Mouse (Mus musculus) midbrain, embryonic 15.5 days (tissue): ENCODE results near the gene Cfap298. TPM values are rescaled to one million over a fixed set of nuclear protein-coding genes. Genes with fewer than 3 reads are reported as not detected.

ENCODE experiments used
- ATAC-seq: fragments of 200-750 bp; cut with Nextera tagmentation; replicated peaks from 2 replicates; pipeline ENCODE4 v1.8.0; 2017; ENCODE audit warnings: moderate TSS enrichment
- H3K27ac ChIP-seq: fragments of 300-500 bp; sonication (generic); 2 replicates; pipeline ENCODE4 v1.5.1; 2015; ENCODE audit warnings: mild to moderate bottlenecking, inconsistent platforms
- H3K27me3 ChIP-seq: fragments of 300-500 bp; sonication (generic); replicated peaks from 2 replicates; pipeline ENCODE4 v1.6.1; 2015; ENCODE audit warnings: inconsistent platforms
- H3K36me3 ChIP-seq: fragments of 300-500 bp; sonication (generic); replicated peaks from 2 replicates; pipeline ENCODE4 v1.6.1; 2015; ENCODE audit warnings: inconsistent platforms
- H3K4me1 ChIP-seq: fragments of 300-500 bp; sonication (generic); 2 replicates; pipeline ENCODE4 v1.6.1; 2015; ENCODE audit warnings: inconsistent platforms
- H3K4me2 ChIP-seq: fragments of 300-500 bp; sonication (generic); 2 replicates; pipeline ENCODE4 v1.6.1; 2015; ENCODE audit warnings: inconsistent platforms, mild to moderate bottlenecking, moderate library complexity
- H3K4me3 ChIP-seq: fragments of 300-500 bp; sonication (generic); 2 replicates; pipeline ENCODE4 v1.5.1; 2015; ENCODE audit warnings: mild to moderate bottlenecking, inconsistent platforms
- H3K9ac ChIP-seq: fragments of 300-500 bp; sonication (generic); 2 replicates; pipeline ENCODE4 v1.6.1; 2015; ENCODE audit warnings: mild to moderate bottlenecking, inconsistent platforms
- H3K9me3 ChIP-seq: fragments of 300-500 bp; sonication (generic); 2 replicates; pipeline ENCODE4 v1.6.1; 2016; ENCODE audit warnings: inconsistent platforms
- WGBS: fragments of 180-500 bp; shearing (Covaris S2); methylation state at CpG from one replicate; pipeline ENCODE4 v1.1.7; 2015; ENCODE audit warnings: mixed read lengths; 5-methylcytosine and 5-hydroxymethylcytosine counted together
- polyA plus RNA-seq: library from polyadenylated mRNA; unstranded; fragments of >200 nt; fragmentation: Nextera tagmentation; extraction: Ambion mirVana; gene quantifications from 2 replicates; pipeline ENCODE4 v1.2.1, GENCODE M21; 2015

Cfap298 gene
- polyA plus RNA-seq, 1 experiment from 2014 or later: 53.9 TPM

DNA sequence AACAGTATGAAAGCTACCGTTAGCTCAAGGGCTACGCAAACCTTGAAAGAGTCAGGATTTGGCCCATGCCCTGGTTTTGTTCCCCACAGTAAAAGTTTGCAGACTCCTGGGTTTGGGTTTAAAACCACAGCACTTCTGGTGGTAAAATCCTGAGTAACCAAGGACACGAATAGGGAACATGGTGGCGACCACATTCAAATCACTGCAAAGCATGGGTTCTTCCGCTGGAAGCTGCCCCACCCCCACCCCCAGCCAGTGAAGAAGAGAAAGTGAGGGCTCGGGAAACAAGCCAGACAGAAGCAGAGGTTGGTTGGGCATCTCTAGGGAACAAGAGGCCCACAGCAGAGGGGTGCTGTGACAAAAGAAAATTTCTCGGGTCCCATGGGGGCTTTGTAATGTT lies 27.7 kb downstream of the Cfap298 start:
- 75% methylated on average over 7 of the region's 7 CpGs for WGBS
- Histone ChIP-seq H3K4me2 (no peak overlapping the region), H3K9me3 (no peaks in the 10 kb centered on the region), H3K27me3 (no peaks in the 10 kb centered on the region), H3K9ac (no peak overlapping the region), H3K4me3 (no peak overlapping the region), H3K27ac (no peak overlapping the region), H3K4me1 (no peaks in the 10 kb centered on the region), H3K36me3 (no peaks in the 10 kb centered on the region)
- no peak for ATAC-seq

DNA sequence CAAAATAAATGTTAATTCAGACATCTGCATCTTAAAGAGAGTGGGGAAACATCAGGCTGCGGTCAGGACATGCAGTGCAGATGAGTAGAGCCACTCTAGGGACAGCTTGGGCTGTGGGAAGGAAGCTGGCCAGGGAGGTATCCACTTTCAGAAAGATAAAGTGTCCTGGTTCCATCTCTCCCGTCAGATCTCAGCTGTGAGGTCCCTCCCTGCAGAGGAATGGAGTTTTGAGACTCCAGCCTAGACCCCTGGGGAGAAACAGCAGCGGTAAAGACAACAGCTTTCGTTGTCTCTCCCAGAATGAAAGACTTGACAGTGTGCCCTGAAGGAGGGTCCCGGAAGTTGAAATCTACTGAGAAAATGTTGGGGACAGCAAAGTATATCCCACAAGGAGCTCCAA lies 31.6 kb downstream of the Cfap298 start:
- Histone ChIP-seq H3K4me1 (no peaks in the 10 kb centered on the region), H3K9ac (no peak overlapping the region), H3K4me2 (no peak overlapping the region), H3K9me3 (no peaks in the 10 kb centered on the region), H3K27me3 (no peaks in the 10 kb centered on the region), H3K27ac (no peak overlapping the region), H3K36me3 (no peaks in the 10 kb centered on the region), H3K4me3 (no peak overlapping the region)
- ATAC-seq: no peak
- WGBS: 30% methylated on average over 5 of the region's 5 CpGs

GRCm38 (mm10) chr16:90901364-90901763 lies 33.5 kb downstream of the Cfap298 start:
- Histone ChIP-seq H3K27ac (no peak overlapping the region), H3K4me2 (no peak overlapping the region), H3K36me3 (no peaks in the 10 kb centered on the region), H3K4me3 (no peak overlapping the region), H3K9ac (no peak overlapping the region), H3K9me3 (no peaks in the 10 kb centered on the region), H3K4me1 (no peaks in the 10 kb centered on the region), H3K27me3 (no peaks in the 10 kb centered on the region)
- WGBS: 77% methylated on average over 4 of the region's 4 CpGs
- no peak for ATAC-seq

DNA sequence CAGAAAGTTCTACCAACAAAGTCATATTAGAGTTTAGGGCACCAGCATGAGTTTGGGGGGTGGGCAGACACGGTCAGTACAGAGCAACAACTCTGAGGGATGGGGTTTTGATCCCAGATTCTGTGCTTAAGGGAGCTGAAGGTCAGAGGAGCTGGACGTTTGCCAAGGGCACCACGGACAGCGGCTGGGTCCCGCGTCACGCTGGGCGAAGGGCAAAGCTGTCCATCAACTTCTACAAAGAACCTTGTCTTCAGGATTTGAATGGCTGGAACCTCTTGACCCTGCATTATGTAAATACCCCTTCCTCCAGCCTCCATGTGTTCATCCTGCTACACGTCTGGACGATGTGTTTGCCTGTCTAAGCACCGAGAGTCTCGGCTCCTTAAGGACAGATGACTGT lies 35.4 kb downstream of the Cfap298 start:
- no peaks in the 10 kb centered on the region for H3K4me1 ChIP-seq
- H3K4me2 ChIP-seq: no peak overlapping the region
- H3K36me3 ChIP-seq: no peaks in the 10 kb centered on the region
- no peak overlapping the region for H3K4me3 ChIP-seq
- H3K27me3 ChIP-seq: no peaks in the 10 kb centered on the region
- ATAC-seq: no peak
- H3K9ac ChIP-seq: no peak overlapping the region
- H3K9me3 ChIP-seq: no peaks in the 10 kb centered on the region
- WGBS: 42% methylated on average over 12 of the region's 12 CpGs
- H3K27ac ChIP-seq: no peak overlapping the region

GRCm38 (mm10) chr16:90897651-90898050 lies 37.3 kb downstream of the Cfap298 start:
- Histone ChIP-seq H3K36me3 (no peaks in the 10 kb centered on the region), H3K27ac (no peak overlapping the region), H3K9ac (no peak overlapping the region), H3K4me1 (no peaks in the 10 kb centered on the region), H3K9me3 (no peaks in the 10 kb centered on the region), H3K4me3 (no peak overlapping the region), H3K27me3 (no peaks in the 10 kb centered on the region), H3K4me2 (no peak overlapping the region)
- no peak for ATAC-seq
- WGBS: 84% methylated on average over 3 of the region's 3 CpGs

- H3K9ac ChIP-seq: no peak overlapping the region
- no peak overlapping the region for H3K4me2 ChIP-seq
- H3K4me1 ChIP-seq: 0 out of 2 replicates have a peak, but pooled peaks cover 4% of the 10 kb centered on the region
- no peaks in the 10 kb centered on the region for H3K9me3 ChIP-seq
- whole genome bisulfite sequencing: 64% methylated on average over 9 of the region's 9 CpGs
- H3K36me3 ChIP-seq: no peaks in the 10 kb centered on the region
- no peaks in the 10 kb centered on the region for H3K27me3 ChIP-seq
- H3K4me3 ChIP-seq: no peak overlapping the region
- H3K27ac ChIP-seq: no peak overlapping the region
- no peak for ATAC-seq
These were observed 41.1 kb downstream of the Cfap298 start for GRCm38 (mm10) chr16:90893792-90894191.

DNA sequence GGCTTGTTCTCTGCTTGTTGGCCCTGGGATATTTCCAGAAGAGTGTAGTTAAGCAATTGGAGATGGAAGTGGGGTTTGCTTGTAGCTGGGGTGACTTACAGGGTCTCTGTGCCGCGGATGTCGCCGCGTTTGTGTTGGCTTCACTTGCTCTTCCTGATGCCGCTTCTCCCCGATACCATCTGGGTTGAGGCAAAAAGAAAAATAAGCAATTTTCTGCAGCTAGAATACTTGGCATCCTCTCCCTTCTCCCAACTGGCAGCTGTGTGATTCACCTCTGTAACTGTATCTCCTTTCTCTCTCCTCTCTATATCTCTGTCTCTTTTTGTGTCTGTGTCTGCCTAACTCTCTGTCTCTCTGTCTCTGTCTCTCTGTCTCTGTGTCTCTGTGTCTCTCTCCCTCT lies 41.9 kb downstream of the Cfap298 start:
- Histone ChIP-seq H3K4me1 (0 out of 2 replicates have a peak, but pooled peaks cover 4% of the 10 kb centered on the region), H3K27me3 (no peaks in the 10 kb centered on the region), H3K4me2 (no peak overlapping the region), H3K36me3 (no peaks in the 10 kb centered on the region), H3K4me3 (no peak overlapping the region), H3K9me3 (no peaks in the 10 kb centered on the region), H3K27ac (no peak overlapping the region), H3K9ac (no peak overlapping the region)
- WGBS: 66% methylated on average over 7 of the region's 7 CpGs
- no peak for ATAC-seq

DNA sequence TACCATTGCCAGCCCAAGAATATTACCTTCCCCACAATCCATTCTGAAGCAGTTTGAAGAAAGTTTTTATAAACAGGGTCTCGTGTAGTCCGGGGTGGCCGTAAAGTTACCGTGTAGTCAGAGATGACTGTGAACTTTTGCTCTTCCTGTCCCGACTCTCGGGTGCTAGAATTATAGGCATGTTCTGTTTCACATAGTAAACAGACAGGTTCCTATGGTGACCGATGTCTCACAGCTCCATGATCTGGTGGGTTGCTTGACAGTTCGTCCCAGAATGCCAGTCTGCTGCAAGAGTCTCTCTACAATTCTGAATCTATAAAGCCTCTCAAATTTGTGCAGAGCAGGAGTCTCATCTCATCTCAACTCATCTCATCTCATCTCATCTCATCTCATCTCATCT lies 42.8 kb downstream of the Cfap298 start:
- WGBS: 75% methylated on average over 8 of the region's 8 CpGs
- H3K4me2 ChIP-seq: no peak overlapping the region
- no peak for ATAC-seq
- H3K9ac ChIP-seq: no peak overlapping the region
- H3K36me3 ChIP-seq: no peaks in the 10 kb centered on the region
- no peak overlapping the region for H3K27ac ChIP-seq
- no peaks in the 10 kb centered on the region for H3K9me3 ChIP-seq
- H3K4me3 ChIP-seq: no peak overlapping the region
- H3K27me3 ChIP-seq: no peaks in the 10 kb centered on the region
- 0 out of 2 replicates have a peak, but pooled peaks cover 4% of the 10 kb centered on the region for H3K4me1 ChIP-seq

DNA sequence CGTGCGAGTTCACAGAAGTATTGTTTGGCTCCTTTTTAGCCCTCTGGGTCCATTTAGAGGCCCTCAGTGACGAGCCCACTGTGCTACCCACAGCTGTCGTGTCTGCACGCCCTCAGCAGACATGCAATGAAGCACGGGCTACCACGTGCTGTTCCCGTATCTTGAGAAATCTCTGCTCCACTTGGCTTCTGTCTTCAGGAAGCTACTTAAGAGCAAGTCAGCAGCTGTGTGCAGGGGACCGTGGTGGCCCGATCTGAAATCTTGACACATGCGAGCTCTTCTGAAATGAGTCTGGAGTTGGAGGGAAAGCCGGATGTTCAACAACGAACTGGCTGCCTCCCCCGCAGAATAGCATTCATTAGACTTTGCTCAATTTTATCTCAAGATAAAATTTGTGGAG lies 43.3 kb downstream of the Cfap298 start:
- Histone ChIP-seq H3K4me3 (no peak overlapping the region), H3K4me2 (no peak overlapping the region), H3K9me3 (no peaks in the 10 kb centered on the region), H3K9ac (no peak overlapping the region), H3K36me3 (no peaks in the 10 kb centered on the region), H3K4me1 (0 out of 2 replicates have a peak, but pooled peaks cover 4% of the 10 kb centered on the region), H3K27ac (no peak overlapping the region), H3K27me3 (no peaks in the 10 kb centered on the region)
- no peak for ATAC-seq
- WGBS: 66% methylated on average over 14 of the region's 14 CpGs

DNA sequence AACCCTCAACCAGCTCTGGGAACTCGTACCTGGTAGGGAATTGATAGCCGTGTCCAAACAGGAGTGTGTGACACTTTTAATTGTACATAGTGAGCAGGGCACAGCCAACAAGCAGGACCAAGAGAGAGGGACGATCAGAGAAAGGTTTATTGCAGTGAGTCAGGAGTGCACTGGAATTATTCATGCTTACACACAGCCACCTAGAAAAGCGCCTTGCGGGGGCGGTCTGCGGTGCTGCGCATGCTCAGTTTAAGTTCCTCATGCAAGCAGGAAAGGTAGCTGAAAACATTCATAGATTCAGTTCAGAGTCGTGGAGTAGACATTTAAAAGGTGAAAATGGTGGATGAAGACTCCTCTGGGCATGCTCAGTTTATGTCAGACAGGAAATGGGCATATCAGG lies 44.2 kb downstream of the Cfap298 start:
- H3K36me3 ChIP-seq: no peaks in the 10 kb centered on the region
- no peak overlapping the region for H3K4me3 ChIP-seq
- H3K4me1 ChIP-seq: 0 out of 2 replicates have a peak, but pooled peaks cover 4% of the 10 kb centered on the region
- no peaks in the 10 kb centered on the region for H3K9me3 ChIP-seq
- no peak overlapping the region for H3K4me2 ChIP-seq
- no peak overlapping the region for H3K27ac ChIP-seq
- H3K27me3 ChIP-seq: no peaks in the 10 kb centered on the region
- ATAC-seq: no peak
- 89% methylated on average over 9 of the region's 9 CpGs for WGBS
- no peak overlapping the region for H3K9ac ChIP-seq

GRCm38 (mm10) chr16:90885781-90886565 lies 48.9 kb downstream of the Cfap298 start:
- Histone ChIP-seq H3K27ac (no peak overlapping the region), H3K4me3 (no peak overlapping the region), H3K36me3 (no peaks in the 10 kb centered on the region), H3K4me2 (no peak overlapping the region), H3K4me1 (no peaks in the 10 kb centered on the region), H3K9ac (no peak overlapping the region), H3K27me3 (no peaks in the 10 kb centered on the region), H3K9me3 (no peaks in the 10 kb centered on the region)
- ATAC-seq: no peak
- 78% methylated on average over 9 of the region's 9 CpGs for WGBS

DNA sequence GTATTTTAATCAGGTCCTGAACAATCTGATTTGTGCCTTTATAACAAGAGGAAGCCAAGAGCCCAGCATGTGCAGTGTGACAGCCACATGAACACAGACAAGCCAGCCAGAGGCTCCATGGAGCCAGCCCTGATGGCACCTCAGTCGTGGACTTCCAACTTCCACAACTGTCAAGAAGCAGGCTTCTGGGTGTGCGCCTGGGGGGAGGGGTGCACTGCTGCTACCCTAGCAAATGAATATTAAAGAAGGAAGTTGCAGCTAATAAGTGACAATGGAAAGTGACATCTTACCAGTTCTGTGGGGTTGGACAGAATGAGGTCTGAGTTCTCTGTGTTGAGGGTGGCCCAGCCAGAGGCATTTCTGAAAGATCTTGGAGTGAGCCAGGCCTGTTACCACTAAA lies 49.6 kb downstream of the Cfap298 start:
- Histone ChIP-seq H3K36me3 (no peaks in the 10 kb centered on the region), H3K9me3 (no peaks in the 10 kb centered on the region), H3K4me1 (no peaks in the 10 kb centered on the region), H3K4me2 (no peak overlapping the region), H3K4me3 (no peak overlapping the region), H3K27me3 (no peaks in the 10 kb centered on the region), H3K27ac (no peak overlapping the region), H3K9ac (no peak overlapping the region)
- ATAC-seq: no peak
- 85% methylated on average over 2 of the region's 2 CpGs for WGBS

DNA sequence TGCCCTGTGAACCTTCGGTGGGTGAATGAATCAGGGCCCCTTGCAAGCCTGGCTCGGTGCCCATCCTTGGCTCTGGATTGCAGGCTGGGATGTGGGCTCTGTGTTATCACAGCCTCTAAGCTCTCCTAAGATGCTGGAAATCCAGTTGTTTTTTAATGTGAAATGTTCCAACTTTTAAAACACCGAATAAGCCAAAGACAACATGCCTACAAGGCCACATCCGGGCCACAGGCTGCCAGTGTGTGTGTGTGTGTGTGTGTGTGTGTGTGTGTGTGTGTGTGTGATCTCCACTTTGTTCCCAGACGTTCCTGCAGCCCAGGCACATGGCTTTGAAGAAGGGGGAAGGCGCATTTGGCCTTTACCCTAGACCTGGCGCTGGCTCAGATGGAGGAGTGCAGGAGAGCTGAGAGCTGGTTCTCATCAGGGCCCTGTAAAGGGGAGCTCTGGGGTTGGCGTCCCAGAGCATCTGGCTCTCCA lies 52.4 kb downstream of the Cfap298 start:
- no peak for ATAC-seq
- 63% methylated on average over 8 of the region's 8 CpGs for WGBS

More for the DNA sequence above, 52.4 kb downstream of the Cfap298 start:
- Histone ChIP-seq H3K36me3 (no peaks in the 10 kb centered on the region), H3K27me3 (no peaks in the 10 kb centered on the region), H3K27ac (no peak overlapping the region), H3K4me1 (no peaks in the 10 kb centered on the region), H3K4me3 (no peak overlapping the region), H3K9me3 (no peaks in the 10 kb centered on the region), H3K9ac (no peak overlapping the region), H3K4me2 (no peak overlapping the region)
